Mouse (Mus musculus): ENCODE measurements around the gene Ccdc8. TPM values are rescaled to one million over a fixed set of nuclear protein-coding genes. Genes with fewer than 3 reads are reported as not detected.

The Ccdc8 gene
- total and polyA plus RNA-seq, 2 experiments = 0.35 to 0.46 TPM

- 57% methylated on average over 4 of the region's 4 CpGs for WGBS
- DNase-seq (ENCODE audit: extremely low read depth, low read depth, low spot score) = no peak
- H3K4me3 ChIP-seq (ENCODE audit: insufficient read depth, low read depth, low read length) = no peak overlapping the region
- no peaks in the 10 kb centered on the region for H3K79me2 ChIP-seq (ENCODE audit: control insufficient read depth, insufficient read depth, low read length)
- no peaks in the 10 kb centered on the region for H3K27me3 ChIP-seq (ENCODE audit: control insufficient read depth, insufficient read depth, low read length)
- peaks cover 13% of the 10 kb centered on the region for H3K4me1 ChIP-seq (ENCODE audit: control insufficient read depth, insufficient read depth, low read length)
- TF ChIP-seq CTCF (IDR thresholded peaks at IDR 0.05; ENCODE audit: low read depth, low read length) (no peak), POLR2A (IDR thresholded peaks at IDR 0.05; ENCODE audit: extremely low read depth, insufficient read depth, low read length) (no peak)
- H3K9ac ChIP-seq (ENCODE audit: low read depth, low read length) = no peak overlapping the region
- no peaks in the 10 kb centered on the region for H3K36me3 ChIP-seq (ENCODE audit: control insufficient read depth, insufficient read depth, low read length)
- peak overlapping the region; percentile 36; the same call in 1 of the 2 replicates for H3K27ac ChIP-seq (replicated peaks; ENCODE audit: insufficient read depth, low read depth, low read length)
These were observed 6.7 kb downstream of the Ccdc8 start for GRCm38 (mm10) chr7:16999233-16999632.

- 23% methylated on average over 4 of the region's 4 CpGs for WGBS
- Histone ChIP-seq H3K4me3 (ENCODE audit: insufficient read depth, low read depth, low read length) (no peak overlapping the region), H3K9ac (ENCODE audit: low read depth, low read length) (no peak overlapping the region), H3K27me3 (ENCODE audit: control insufficient read depth, insufficient read depth, low read length) (no peaks in the 10 kb centered on the region), H3K79me2 (ENCODE audit: control insufficient read depth, insufficient read depth, low read length) (no peaks in the 10 kb centered on the region), H3K27ac (replicated peaks; ENCODE audit: insufficient read depth, low read depth, low read length) (peak overlapping the region; percentile 36; the same call in 1 of the 2 replicates), H3K4me1 (ENCODE audit: control insufficient read depth, insufficient read depth, low read length) (peaks cover 15% of the 10 kb centered on the region), H3K36me3 (ENCODE audit: control insufficient read depth, insufficient read depth, low read length) (no peaks in the 10 kb centered on the region)
- peak; percentile 45 for DNase-seq (ENCODE audit: extremely low read depth, low read depth, low spot score)
- TF ChIP-seq POLR2A (IDR thresholded peaks at IDR 0.05; ENCODE audit: extremely low read depth, insufficient read depth, low read length) (no peak), CTCF (IDR thresholded peaks at IDR 0.05; ENCODE audit: low read depth, low read length) (peak; percentile 96)
These were observed 7.1 kb downstream of the Ccdc8 start for GRCm38 (mm10) chr7:16999650-17000049.

GRCm38 (mm10) chr7:17002375-17003195 lies 10.1 kb downstream of the Ccdc8 start:
- no peak overlapping the region; the same call in 1 of the 2 replicates for H3K9ac ChIP-seq (ENCODE audit: low read depth, low read length)
- TF ChIP-seq POLR2A (IDR thresholded peaks at IDR 0.05; ENCODE audit: extremely low read depth, insufficient read depth, low read length) (no peak), CTCF (IDR thresholded peaks at IDR 0.05; ENCODE audit: low read depth, low read length) (peak; percentile 90)
- H3K4me1 ChIP-seq (ENCODE audit: control insufficient read depth, insufficient read depth, low read length) = peaks cover 25% of the 10 kb centered on the region
- peak; percentile 85 for DNase-seq (ENCODE audit: extremely low read depth, low read depth, low spot score)
- no peak overlapping the region for H3K4me3 ChIP-seq (ENCODE audit: insufficient read depth, low read depth, low read length)
- peak overlapping the region; percentile 70 for H3K27ac ChIP-seq (replicated peaks; ENCODE audit: insufficient read depth, low read depth, low read length)
- 8% methylated on average over 7 of the region's 7 CpGs for WGBS
- H3K36me3 ChIP-seq (ENCODE audit: control insufficient read depth, insufficient read depth, low read length) = peaks cover 3% of the 10 kb centered on the region; the same call in 1 of the 2 replicates
- H3K27me3 ChIP-seq (ENCODE audit: control insufficient read depth, insufficient read depth, low read length) = no peaks in the 10 kb centered on the region
- H3K79me2 ChIP-seq (ENCODE audit: control insufficient read depth, insufficient read depth, low read length) = no peaks in the 10 kb centered on the region

GRCm38 (mm10) chr7:17003230-17003960 lies 10.9 kb downstream of the Ccdc8 start:
- Histone ChIP-seq H3K9ac (ENCODE audit: low read depth, low read length) (peak overlapping the region; percentile 6; the same call in 1 of the 2 replicates), H3K4me1 (ENCODE audit: control insufficient read depth, insufficient read depth, low read length) (peaks cover 28% of the 10 kb centered on the region), H3K36me3 (ENCODE audit: control insufficient read depth, insufficient read depth, low read length) (peaks cover 3% of the 10 kb centered on the region; the same call in 1 of the 2 replicates), H3K4me3 (ENCODE audit: insufficient read depth, low read depth, low read length) (no peak overlapping the region), H3K27me3 (ENCODE audit: control insufficient read depth, insufficient read depth, low read length) (no peaks in the 10 kb centered on the region), H3K27ac (replicated peaks; ENCODE audit: insufficient read depth, low read depth, low read length) (peak overlapping the region; percentile 70), H3K79me2 (ENCODE audit: control insufficient read depth, insufficient read depth, low read length) (no peaks in the 10 kb centered on the region)
- 25% methylated on average over 7 of the region's 7 CpGs for WGBS
- TF ChIP-seq CTCF (IDR thresholded peaks at IDR 0.05; ENCODE audit: low read depth, low read length) (no peak), POLR2A (IDR thresholded peaks at IDR 0.05; ENCODE audit: extremely low read depth, insufficient read depth, low read length) (no peak)
- peak; percentile 94 for DNase-seq (ENCODE audit: extremely low read depth, low read depth, low spot score)

- Histone ChIP-seq H3K4me3 (ENCODE audit: insufficient read depth, low read depth, low read length) (no peak overlapping the region), H3K27me3 (ENCODE audit: control insufficient read depth, insufficient read depth, low read length) (no peaks in the 10 kb centered on the region), H3K9ac (ENCODE audit: low read depth, low read length) (no peak overlapping the region), H3K27ac (replicated peaks; ENCODE audit: insufficient read depth, low read depth, low read length) (no peak overlapping the region), H3K4me1 (ENCODE audit: control insufficient read depth, insufficient read depth, low read length) (peaks cover 26% of the 10 kb centered on the region), H3K79me2 (ENCODE audit: control insufficient read depth, insufficient read depth, low read length) (no peaks in the 10 kb centered on the region), H3K36me3 (ENCODE audit: control insufficient read depth, insufficient read depth, low read length) (peaks cover 3% of the 10 kb centered on the region; the same call in 1 of the 2 replicates)
- peak; percentile 32 for DNase-seq (ENCODE audit: extremely low read depth, low read depth, low spot score)
- no peak for TF ChIP-seq POLR2A (IDR thresholded peaks at IDR 0.05; ENCODE audit: extremely low read depth, insufficient read depth, low read length)
- no peak for TF ChIP-seq CTCF (IDR thresholded peaks at IDR 0.05; ENCODE audit: low read depth, low read length)
- 55% methylated on average over 7 of the region's 7 CpGs for WGBS
These were observed 12.2 kb downstream of the Ccdc8 start for GRCm38 (mm10) chr7:17004716-17005115.
